In the genomic region with DNA sequence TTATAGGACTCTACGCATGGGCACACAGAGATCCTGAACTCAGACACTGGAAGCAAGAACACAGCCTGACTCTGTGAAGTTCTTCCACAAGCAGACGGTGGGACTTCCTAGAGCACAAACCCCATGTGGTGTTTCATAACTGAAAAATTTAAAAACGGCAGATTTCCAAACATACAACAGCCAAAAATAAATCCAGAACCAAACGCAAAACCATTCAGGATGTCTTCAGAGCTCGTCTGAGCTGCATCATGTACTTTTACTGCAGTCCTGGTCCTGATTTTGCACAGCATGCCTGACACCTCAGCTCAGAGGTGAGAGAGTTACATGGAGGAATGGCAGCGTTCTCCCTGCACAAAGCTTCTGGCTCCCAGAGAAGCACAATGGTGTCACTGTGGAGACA, we compare ENCODE assay signal across 25 mouse cellular contexts. TPM values are rescaled to one million over a fixed set of nuclear protein-coding genes. Genes with fewer than 3 reads are reported as not detected.
A peak's percentile ranks its signal among the peaks of the same experiment; 100 is the strongest.
DNase-seq lines count a peak whose midpoint lies in the region; ATAC-seq and TF ChIP-seq lines count a peak whose summit lies in the region.
"Had no signal": no experiment of that assay in that cellular context is flagged by ENCODE, and none has a peak within 500 bp of the region (broad histone marks: within the 10 kb centered on the region; RNA-seq: fewer than 3 reads in every experiment).

No protein-coding gene starts in this region.

- peak; percentile 60 for ATAC-seq in frontal cortex, adult (ENCODE audit: low TSS enrichment)
- ATAC-seq: activated CD4-positive, CD25-positive, alpha-beta regulatory T cell, adult 4 months; forebrain, embryonic 14.5 days; hindbrain, postnatal 0 days had no signal

- TF ChIP-seq CTCF in left cerebral cortex, adult 2 months (IDR thresholded peaks at IDR 0.05), result no peak

- no peak overlapping the region for H3K4me3 ChIP-seq in left cerebral cortex, adult 2 months
- H3K4me3 ChIP-seq: embryonic facial prominence, embryonic 12.5 days; embryonic facial prominence, embryonic 15.5 days; gastrocnemius, adult 2 months; heart, embryonic 12.5 days; heart, embryonic 15.5 days had no signal

- H3K27ac ChIP-seq in left cerebral cortex, adult 2 months, result peak overlapping the region; percentile 52
- H3K27ac ChIP-seq: embryonic facial prominence, embryonic 12.5 days; embryonic facial prominence, embryonic 15.5 days; gastrocnemius, adult 2 months; heart, embryonic 15.5 days; hindbrain, embryonic 14.5 days; hindbrain, postnatal 0 days had no signal

- intact Hi-C loops in left cerebral cortex, adult 2 months (cut with DNase I), result loop anchor here (5.0 kb wide), 1 partner anchor 74 kb away; a partner anchor contains a TSS
- intact Hi-C loops in left cerebral cortex, postnatal 36 days (cut with DNase I), result no loop called here

- no peak for DNase-seq in frontal cortex, postnatal 14 days (ENCODE audit: low spot score in 2 of 2)
- DNase-seq in left cerebral cortex, adult 2 months (ENCODE audit: extremely low spot score in 1 of 2, low spot score in 2 of 2), result no peak
- DNase-seq in left cerebral cortex, postnatal 36 days (ENCODE audit: low spot score in 2 of 2), result no peak
- peak; percentile 21 for DNase-seq in right cerebral cortex, adult 18-20 months
- DNase-seq in right cerebral cortex, postnatal 4 days, result no peak
- no peak for DNase-seq in spleen, postnatal 14 days (ENCODE audit: low spot score in 2 of 2)
- DNase-seq: adrenal gland, adult 8-10 months; adrenal gland, postnatal 25 days; cerebellum, adult 18-20 months; cerebellum, adult 9-10 months; cerebellum, postnatal 14 days; gastrocnemius, adult 2 months; gastrocnemius, postnatal 14 days; heart, adult 11 months; heart, postnatal 10 days; heart, postnatal 4 days had no signal

RNA-seq across cellular contexts. Expression of a gene that starts 24.0 kb away (rescaled TPM):
- 10 to 100 TPM; 32.6 to 35.7 TPM for total RNA-seq in left cerebral cortex, adult 2 months (2021)
- 10 to 100 TPM; 33.7 to 33.8 TPM for total RNA-seq in left cerebral cortex, postnatal 36 days (2021)

RNA-seq across cellular contexts. Expression of a gene that starts 38.5 kb away (rescaled TPM):
- 1 to 10 TPM; 3.0 to 3.5 TPM for total RNA-seq in left cerebral cortex, adult 2 months (2021)
- total RNA-seq in left cerebral cortex, postnatal 36 days (2021), result 1 to 10 TPM; 2.9 to 3.4 TPM
